Mouse (Mus musculus): ENCODE measurements around the gene D11Wsu47e.

DNA sequence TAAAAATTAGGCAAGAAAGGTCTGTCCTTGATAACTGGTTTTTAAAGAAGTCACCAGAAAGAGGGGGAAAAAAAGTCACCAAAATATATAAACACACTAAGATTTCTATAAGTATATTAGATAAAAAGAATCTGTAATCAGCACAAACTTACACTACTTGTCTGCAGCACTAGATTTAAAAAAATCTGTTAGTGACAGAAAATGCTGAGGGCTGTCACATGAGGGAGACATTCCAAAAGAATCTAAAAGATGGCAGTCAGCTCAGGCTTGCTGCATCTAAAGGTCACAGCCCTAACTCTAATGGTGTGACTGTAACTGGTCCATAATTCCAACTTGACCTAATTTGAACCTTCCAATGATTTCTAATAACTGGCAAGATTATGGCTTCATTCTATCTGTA is 2.2 kb upstream of the D11Wsu47e start:
- TF ChIP-seq EP300 (IDR thresholded peaks at IDR 0.05) (no peak), CTCF (IDR thresholded peaks at IDR 0.05) (peak; percentile 20; the same call in 1 of the 2 replicates)
